Mouse (Mus musculus) right cerebral cortex, postnatal 4 days (tissue): ENCODE measurements at regions not wholly inside any gene's neighbourhood (a gene's known extent, or its start where the extent isn't known, plus 50 kb on each side); places are given as distances from the start of the nearest gene placed in this dataset.
A peak's percentile ranks its signal among the peaks of the same experiment; 100 is the strongest.

Source experiments
- DNase-seq: peaks from one replicate; pipeline ENCODE4 v3.0.0-alpha.2; 2022

- DNase-seq = no peak
These were observed 657.0 kb downstream of the Mecom start for GRCm38 (mm10) chr3:29890764-29891163.

- no peak for DNase-seq
These were observed 657.5 kb downstream of the Mecom start for GRCm38 (mm10) chr3:29890286-29890685.

GRCm38 (mm10) chr3:29889638-29890037 lies 658.2 kb downstream of the Mecom start:
- no peak for DNase-seq

GRCm38 (mm10) chr3:29879966-29880365 lies 667.8 kb downstream of the Mecom start:
- DNase-seq = no peak

- no peak for DNase-seq
These were observed 672.0 kb downstream of the Mecom start for GRCm38 (mm10) chr3:29875768-29876167.

GRCm38 (mm10) chr3:29862437-29862836 lies 685.4 kb downstream of the Mecom start:
- DNase-seq = no peak

- no peak for DNase-seq
These were observed 695.3 kb downstream of the Mecom start for GRCm38 (mm10) chr3:29852465-29852864.

- no peak for DNase-seq
These were observed 712.4 kb downstream of the Mecom start for GRCm38 (mm10) chr3:29835432-29835831.

GRCm38 (mm10) chr3:29834884-29835283 lies 712.9 kb downstream of the Mecom start:
- DNase-seq = no peak

- DNase-seq = no peak
These were observed 716.5 kb downstream of the Mecom start for GRCm38 (mm10) chr3:29831346-29831745.

- no peak for DNase-seq
These were observed 725.0 kb downstream of the Mecom start for GRCm38 (mm10) chr3:29822622-29823370.

- no peak for DNase-seq
These were observed 730.8 kb downstream of the Mecom start for GRCm38 (mm10) chr3:29816964-29817363.

- no peak for DNase-seq
These were observed 731.5 kb downstream of the Egfem1 start for GRCm38 (mm10) chr3:29813276-29813675.

GRCm38 (mm10) chr3:29812480-29813240 lies 730.8 kb downstream of the Egfem1 start:
- peak; percentile 10 for DNase-seq

- no peak for DNase-seq
These were observed 724.2 kb downstream of the Egfem1 start for GRCm38 (mm10) chr3:29806046-29806445.

GRCm38 (mm10) chr3:29803456-29803855 lies 721.6 kb downstream of the Egfem1 start:
- no peak for DNase-seq

- DNase-seq = no peak
These were observed 719.3 kb downstream of the Egfem1 start for GRCm38 (mm10) chr3:29801081-29801480.

GRCm38 (mm10) chr3:29774365-29774764 lies 692.5 kb downstream of the Egfem1 start:
- no peak for DNase-seq

- no peak for DNase-seq
These were observed 689.4 kb downstream of the Egfem1 start for GRCm38 (mm10) chr3:29771194-29771593.

GRCm38 (mm10) chr3:29768592-29768991 lies 686.8 kb downstream of the Egfem1 start:
- no peak for DNase-seq

GRCm38 (mm10) chr3:29764021-29764420 lies 682.2 kb downstream of the Egfem1 start:
- DNase-seq = no peak

- peak; percentile 5 for DNase-seq
These were observed 676.1 kb downstream of the Egfem1 start for GRCm38 (mm10) chr3:29757821-29758494.
